Mouse (Mus musculus) right cerebral cortex, postnatal 10 days (tissue): ENCODE data around the gene Fgfr2.

Experiments used
- DNase-seq, 2 experiments: peaks; one replicate each; pipeline ENCODE4 v3.0.0; 2021; ENCODE audit warnings: low spot score in 2 of 2

Gene Fgfr2

DNA sequence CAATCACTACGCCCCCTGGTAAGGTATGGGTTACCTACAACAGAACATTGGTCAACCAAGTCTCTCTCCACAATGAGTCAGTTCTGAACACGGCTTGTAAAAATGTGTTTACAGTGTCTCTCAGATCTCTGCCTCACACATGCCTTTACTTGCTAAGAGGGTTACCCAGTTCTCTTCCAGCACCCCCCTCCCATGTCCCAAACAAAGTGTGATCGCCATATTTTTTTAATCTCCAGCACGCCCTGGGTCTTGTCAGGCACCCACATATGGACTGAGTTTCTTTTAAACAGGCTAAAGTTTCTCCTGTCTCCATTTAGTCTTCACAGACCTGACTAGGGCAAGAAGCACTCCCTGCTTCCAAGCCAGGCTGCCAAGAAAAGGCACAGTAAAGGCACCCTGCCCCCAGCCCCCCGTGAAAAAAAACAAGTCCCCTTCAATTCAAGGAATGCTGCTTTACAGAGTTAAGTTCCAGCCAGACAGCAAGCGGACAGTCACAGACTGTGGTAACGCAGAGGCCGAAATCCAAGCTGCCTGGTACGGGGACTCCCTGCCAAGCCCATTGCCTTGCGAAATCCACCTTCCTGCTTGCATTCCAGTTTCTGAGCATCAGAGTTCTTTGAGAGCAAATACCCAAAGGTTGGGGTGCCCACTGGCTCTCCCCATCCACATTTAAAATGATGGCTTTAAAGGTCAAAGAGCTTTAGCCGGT, 2834.3 kb downstream of the Fgfr2 start:
- DNase-seq, result no peak

DNA sequence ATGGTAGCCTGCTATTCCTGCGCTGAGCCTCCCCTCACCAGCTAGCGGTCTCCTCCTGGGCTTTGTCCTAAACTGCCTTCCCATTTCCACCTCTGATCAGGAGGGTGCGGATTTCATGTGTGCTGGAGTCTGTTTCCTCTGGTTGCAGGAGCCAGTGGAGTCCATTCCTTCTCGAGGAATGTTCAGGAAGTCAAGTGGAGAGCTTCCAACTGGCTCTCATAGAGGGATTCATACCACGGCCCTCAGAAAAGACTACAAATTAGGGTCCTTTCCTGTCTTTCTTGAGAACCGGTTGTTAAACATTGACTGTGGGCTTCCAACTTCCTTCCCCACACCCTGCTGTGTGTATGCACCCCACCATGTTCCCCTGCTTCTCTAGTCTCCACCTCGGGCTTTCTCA, 2834.9 kb downstream of the Fgfr2 start:
- no peak for DNase-seq

DNA sequence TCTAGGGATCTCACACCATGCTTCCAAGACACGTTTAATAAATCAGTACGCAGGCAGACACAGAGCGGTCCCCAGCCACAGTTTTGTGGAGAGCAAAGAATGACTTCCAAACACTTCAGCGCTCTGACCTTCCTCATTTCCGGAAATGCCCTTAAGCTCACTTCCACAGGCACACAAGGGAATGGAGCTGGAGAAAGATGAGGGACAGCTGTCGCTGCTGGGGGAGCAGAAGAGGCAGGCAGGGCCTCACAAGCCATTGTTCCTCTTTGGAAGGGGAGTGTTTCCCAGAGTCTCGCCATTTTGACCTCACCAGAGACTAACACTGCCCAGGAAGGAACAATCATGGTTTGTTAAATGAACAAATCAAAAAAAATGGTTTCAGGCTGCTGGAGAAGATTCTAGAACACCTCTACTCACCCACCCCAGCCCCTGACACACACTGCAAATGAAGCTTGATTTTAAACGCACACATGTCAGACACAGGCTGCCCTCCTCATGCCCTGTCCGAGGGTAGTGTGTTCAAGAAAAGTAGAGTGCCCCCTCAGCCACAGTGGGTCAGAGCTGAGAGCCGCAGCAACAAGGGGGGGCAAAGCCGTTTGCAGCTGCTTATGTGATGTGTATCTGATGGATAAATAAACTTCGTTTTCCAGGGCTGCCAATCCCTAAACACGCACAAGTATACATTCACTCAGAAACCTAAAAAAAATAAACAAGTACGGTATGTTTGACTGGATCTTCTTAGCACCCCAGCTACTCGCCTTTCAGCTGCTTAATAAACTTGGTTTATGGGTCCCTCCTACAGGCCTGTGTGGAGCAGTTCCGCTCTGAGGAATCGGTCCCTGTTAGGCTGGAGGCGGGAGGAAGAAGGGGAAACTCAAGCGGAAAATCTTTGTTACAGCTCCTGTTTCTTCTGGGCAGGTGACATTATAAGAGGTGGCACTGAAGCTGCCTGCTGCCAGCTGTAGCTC, 2844.1 kb downstream of the Fgfr2 start:
- DNase-seq, result no peak

DNA sequence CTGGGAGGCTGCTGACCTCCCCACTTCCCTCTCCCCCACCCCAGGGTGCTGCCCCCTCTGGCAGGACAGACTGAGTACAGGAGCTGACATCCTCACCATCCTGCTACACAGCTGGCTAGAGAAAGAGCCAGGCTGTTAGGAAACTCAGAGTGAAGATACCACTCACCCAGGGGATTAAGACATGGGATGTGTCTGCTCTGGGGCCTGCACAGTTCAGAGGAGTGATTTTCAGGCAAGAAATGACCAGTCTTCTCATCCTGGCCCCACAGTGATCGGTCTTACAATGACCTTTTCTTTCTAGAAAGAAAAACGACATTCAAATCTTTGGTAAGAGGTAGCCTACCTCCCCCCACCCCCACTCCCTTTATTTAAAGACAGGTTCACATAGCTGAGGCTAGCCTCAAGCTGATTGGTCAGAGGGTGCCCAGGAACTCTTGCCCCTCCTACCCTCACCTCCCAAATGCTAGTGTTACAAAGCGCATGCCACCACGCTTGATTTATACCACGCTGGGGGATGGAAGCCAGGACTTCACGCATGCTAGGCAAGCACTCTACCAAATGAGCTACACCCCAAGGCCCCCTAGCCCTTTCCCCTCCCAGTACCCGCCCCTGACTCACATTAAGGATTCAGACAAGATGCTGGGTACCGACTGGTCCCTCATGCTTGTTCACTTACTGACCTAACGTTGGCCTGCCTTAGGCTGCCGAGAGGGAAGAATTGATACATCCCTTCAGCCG, 2845.0 kb downstream of the Fgfr2 start:
- DNase-seq, result no peak

DNA sequence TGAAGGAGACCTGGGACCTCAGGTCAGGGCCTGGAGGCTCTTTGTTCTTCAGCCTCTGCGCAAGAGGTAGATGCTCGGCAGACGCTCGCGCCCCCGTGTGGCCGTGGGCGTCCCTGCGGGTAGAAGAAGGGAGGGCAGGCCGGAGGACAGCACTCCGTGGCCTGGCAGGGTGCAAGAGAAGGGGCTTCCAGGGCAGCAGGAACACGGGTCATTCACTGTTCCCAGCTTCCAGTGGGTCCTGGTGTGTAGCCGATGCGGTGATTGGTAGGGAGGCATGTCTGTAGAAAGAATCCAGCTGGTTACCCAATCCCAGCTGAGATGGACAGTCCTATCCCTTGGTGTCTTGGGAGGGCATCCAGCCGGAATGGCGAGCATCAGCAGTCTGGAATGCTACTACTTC, 2849.9 kb downstream of the Fgfr2 start:
- DNase-seq, result peak; percentile 46 to 77

DNA sequence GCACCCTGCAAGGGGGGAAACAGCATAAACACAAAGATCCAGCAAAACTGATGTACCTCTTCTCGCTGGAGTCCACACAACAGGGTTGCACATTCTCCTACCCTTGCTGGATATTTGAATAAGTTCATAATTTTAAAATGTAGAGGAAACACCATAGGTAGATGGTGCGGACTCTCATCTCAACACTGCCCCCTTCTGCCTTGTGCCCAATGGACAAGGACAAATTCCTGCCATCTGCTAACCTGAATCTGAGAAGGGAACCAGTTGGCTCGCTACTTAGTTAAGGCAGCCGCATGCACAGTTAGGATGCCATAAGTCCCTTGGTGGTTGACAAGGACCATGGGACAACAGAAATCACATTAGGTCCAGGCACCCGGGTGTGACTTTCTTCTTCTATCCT, 2852.3 kb downstream of the Fgfr2 start:
- no peak for DNase-seq

DNA sequence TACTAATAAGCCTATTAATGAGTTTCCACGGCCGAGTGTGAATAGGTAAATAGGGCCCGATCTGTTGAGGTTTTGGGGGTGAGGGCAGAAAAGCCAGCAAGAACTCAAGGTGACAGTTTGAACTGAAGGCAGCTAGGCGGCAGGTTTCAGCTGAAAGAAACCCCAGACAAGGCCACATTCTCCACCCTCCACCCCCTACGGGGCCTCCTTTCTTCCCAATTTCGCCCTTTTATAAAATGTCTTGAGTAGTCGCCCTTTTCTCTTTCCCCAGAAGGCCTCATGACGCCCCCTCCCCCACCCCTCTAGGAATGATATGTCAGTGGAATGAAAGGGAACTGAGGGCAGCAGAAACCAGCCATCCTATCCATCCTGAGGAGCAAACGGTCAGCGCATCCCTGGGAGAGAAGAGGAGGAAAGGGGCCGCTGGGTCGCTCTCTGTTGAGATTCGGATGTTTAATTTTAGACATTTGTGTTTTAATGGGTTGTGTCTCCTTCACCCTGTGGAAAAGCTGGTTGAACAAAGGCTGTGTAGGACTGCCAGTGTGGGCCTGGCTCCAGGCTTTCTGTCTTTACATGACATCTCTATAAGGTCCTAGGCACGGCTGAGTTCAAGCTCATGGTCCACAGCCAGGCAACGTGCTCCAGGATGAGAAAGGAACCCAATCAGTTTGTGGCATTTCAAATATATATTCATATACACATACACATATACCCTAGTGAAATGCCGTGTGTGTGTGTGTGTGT, 2853.9 kb downstream of the Fgfr2 start:
- no peak for DNase-seq

DNA sequence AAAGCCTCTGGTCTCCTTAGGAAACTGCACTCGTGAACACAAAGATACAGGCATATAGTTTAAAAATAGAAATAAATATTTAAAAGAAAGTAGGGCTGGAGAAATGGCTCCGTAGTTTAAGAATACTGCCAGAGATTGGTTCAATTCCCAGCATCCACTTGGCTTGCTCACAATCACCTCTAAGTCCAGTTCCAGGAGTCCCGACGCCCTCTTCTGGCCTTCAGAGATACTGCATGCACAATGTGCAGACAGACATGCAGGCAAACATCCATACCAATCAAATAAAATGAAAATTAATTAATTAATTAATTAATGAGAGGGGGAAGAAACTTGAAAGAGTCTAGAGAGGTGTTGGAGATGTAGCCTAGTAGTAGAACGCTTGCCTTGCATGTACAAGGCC, 2856.1 kb downstream of the Fgfr2 start:
- peak in 1 of 2 experiments; percentile 49 for DNase-seq

DNA sequence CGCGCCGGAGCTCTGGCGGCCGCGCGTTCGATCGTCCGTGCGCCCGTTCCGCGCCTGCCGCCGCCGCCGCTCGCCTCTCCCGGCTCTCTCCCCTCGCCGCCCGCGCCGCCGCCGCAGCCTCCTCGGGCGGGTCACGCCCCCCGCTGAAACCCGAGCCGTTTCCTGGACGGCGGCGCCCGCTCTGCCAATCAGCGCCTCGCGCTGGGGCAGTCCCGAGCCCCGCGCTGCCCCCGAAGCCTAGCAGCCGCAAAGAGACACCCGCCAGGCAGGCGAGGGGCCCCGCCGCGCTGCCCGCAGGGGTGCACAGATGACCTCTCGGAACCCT, 2857.0 kb downstream of the Fgfr2 start:
- DNase-seq, result peak; percentile 68 to 74

DNA sequence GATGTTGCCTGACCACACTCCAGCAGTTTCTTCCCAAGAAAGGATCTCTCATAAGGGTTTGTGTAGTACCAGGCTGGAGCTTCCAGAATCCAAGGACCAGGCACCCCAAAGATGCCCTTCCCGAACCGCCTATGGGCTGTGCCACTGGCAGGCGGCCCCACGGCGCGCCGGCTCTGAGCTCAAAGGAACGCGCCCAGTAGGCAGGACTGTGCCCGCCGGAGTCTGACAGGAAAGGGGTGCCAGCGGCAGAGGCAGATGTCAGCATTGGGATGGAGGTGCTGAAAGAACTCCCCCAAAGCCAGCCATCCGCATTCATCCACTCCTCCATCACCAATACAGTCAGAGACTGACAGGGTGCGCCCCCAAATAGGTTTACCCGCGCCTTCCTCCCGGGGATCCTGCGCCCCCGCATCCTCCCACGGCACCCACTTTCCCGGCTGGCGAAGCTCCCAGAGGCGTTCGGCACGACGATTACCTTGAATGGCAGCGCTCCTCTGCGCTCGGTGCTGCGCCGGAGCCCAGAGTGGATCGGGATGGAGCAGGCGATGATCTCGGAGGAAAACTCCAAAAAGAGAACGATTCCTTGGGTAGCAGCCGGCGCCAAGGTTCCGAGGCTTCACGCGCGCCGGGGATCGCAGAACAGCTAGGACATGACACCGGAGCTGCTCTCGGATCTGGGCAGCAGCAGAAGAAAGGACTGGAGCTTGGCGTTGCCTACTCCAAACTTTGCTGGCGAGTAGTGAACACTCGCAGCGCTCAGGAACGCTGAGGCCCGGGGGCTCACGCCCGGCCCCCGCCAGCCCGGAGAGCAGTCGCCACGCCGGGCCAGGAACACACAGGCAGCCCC, 2857.6 kb downstream of the Fgfr2 start:
- peak; percentile 61 to 68 for DNase-seq

DNA sequence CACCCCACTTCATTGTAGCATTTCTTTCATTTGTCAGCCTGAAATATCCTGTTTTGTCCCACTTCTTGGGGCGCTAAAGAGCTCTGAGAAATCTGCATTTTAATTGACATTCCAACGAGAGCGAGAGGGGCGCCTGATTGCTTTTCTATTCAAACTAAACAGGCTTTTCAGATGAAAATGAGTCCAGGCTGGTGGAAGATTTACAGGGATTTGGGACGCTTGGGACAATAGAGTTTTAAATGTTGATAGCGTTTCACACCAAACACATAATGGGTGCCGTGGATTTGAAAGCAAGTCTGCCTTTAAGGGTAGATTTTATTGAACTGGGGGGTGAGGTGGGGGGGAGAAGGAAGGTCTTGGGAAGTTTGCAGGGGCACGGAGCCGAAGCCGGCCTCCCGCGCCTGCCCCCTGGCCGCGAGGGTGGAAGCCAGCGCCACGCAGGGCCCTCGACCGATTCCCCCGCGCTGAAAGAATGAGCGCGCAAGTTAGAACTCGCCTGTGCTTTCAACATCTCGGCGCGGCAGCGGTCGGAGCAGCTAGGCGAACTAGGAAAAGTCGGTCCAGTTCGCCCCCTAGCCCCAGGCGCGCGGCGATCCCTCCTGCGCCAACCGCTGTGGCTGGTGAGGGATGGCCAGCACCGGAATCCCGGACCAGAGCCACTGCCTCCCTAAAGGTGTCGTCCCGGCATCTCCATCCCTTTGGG, 2858.4 kb downstream of the Fgfr2 start:
- peak; percentile 58 to 74 for DNase-seq

DNA sequence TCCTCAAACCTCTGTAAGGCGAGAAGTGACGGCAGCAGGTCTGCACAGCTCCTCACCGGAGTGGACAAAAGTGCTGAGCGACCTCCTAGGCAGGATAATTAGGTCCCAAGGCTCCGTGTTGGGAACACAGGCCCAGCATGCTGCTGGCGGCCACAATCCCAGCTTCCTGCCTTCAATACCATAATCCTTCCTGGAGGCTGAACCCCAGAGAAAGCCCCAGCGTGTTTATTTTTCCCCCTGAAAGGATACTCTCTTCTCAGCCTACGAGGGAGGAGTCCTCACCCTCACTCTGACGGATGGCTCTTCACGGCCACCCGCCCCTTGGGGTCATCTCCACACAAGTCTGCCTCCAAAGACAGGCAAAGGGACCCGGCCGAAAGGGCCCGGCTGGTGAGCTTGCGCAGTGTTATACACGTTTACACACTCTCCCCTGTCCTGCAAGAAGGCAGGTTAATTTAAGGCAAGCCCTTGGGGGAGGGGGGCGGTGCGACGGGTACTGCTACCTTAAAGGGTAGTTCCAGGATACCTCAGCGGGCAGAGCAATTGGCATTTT, 2859.3 kb downstream of the Fgfr2 start:
- DNase-seq, result no peak

DNA sequence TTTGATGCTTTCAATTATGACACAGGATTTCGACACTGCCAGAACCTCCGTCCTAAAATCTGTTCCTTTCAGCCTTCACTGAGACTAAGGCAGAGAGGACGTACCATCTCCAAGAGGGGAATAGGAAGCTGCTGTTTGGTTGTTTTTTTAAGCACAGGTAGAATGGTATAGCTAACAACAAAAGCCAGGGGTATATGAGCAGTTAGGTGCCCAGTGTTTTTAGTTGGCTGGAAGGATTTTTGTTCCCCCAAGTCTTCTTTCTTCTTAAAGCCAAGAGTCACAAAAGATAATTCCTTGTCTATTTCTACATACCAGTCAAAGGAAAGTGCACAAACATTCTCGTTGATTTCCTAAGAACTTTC, 2859.9 kb downstream of the Fgfr2 start:
- DNase-seq, result no peak

DNA sequence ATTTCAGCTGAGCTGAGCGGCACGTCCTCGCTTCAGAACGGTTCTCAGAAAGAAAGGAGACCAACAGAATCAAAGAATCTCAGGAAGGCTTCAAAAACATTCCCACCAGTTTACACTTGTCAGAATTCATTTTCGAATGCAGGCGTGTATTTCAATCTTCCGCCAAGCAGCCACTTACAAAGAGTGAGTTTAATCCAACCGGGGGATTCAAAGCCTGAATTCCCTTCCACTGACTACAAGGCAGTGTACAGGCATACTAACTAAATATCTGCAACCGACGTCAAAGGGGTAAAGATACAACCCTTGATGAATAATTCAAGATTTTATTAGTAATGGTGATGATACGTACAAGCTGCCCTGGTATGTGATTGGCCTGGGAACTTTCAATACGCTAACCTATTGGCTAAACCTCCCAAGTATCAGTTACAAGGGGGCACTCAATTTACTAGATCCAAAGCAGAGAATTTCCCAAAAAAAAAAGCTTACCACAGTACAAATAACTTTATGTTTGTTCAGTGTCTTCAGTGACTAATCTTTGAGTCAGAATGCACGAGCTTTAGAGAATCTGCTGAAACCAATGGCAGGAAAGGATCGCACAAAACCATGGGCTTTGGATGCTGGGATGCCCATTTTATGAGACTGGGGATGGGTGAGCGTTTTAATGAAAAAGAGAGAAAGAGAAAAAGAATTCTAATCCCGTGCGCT, 2860.5 kb downstream of the Fgfr2 start:
- no peak for DNase-seq

DNA sequence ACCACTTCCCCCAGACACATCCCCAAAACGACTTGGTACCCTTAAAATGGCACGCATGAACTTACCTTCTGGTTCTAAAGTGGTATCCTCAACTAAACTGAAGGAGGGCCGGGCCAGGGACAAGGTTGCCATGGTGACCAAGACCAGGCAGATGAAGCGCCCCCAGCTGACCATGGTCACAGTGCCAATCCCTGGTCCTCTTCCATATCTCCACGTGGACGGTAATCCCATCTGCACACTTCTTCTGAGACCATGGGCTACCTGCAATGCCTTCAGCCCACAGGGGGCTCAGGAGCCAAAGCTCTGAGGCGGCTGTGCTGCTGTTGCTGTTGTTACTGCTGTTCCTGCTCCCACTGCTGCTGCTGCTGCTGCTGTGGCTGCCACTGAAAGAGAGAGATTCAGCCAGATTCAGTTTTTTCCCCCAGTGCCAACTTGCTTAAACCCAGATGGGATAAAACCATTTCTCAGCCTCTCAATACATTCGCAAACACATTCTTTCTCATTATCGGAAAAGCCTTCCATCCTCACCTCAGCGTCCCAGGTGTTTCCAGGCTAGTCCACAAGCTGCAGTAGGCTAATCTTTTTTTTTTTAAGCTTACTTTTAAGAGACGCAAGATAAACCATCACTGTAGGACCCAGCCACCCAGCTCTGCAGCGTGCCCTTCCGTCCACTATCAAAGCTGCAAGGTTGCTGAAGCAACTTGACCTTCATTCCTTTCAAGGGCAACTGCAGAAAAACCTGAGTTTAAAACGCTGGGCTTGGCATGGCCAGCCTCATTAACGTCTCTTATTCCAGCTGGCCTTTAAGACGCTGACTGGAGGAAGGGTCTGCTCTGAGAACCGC, 2861.2 kb downstream of the Fgfr2 start:
- DNase-seq, result peak in 1 of 2 experiments; percentile 48

DNA sequence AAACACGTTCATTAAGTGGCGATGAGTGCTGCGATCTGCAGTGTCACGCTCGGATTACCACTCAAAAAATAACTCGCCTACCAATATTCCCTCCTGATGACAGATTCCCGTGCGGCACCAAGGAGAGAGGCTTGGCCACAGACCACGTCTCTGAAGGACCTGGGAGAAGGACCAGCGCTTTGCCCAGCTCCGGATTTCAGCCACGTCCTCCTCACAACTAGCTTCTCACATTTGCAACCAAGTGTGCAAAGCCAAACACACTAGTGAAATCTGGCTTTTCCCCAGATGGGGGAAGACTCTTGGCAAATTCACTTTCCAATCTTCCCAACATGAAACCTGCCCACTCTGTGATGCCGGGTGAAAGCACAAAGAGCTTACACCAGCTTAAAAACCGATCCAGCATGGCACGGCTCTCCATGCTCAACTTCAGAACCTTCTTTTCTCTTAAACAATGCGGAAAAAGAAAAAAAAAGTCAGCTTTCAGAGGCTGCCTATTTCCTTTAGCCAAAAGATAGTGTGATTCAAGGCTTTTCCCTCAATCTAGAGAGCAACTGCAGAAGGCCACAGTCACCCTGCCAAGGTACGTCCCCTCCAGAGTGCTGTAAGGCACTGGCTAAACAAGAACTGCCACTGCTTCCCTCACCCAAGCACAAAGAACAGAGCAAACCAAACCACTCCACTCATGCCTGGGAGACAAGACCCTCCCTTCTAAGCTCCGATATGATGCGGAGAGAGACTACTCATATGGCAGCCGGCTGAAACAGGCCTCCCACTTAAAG, 2862.1 kb downstream of the Fgfr2 start:
- no peak for DNase-seq

DNA sequence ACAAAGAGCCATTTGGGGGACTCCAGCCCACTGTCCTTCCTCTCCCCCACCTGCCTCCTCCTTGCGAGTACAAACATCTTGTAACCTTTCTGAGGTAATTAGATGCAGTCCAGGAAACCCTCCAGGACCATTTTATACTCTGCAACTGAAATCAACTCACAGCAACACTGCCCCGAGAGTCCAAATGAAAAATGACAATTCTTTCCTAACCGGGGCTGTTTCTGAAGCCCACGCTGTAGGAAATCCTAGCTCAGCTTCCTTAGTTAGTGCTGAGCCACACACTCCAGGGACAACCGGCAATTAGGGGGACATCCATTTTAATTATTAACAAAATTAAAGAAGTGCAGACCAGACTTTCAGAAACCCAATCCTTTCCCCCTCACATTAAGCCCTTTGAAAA, 2863.1 kb downstream of the Fgfr2 start:
- peak; percentile 40 to 41 for DNase-seq
